Mouse (Mus musculus) urinary bladder, postnatal 36 days (tissue): Measurements from ENCODE around the gene Arl16.

Experiments used
- DNase-seq, 2 experiments: peaks; one replicate each; pipeline ENCODE4 v3.0.0; 2022; ENCODE audit warnings: low spot score in 2 of 2, mixed read lengths in 1 of 2

Arl16 gene

GRCm38 (mm10) chr11:120492024-120492877 is 24.8 kb upstream of the Arl16 start:
- DNase-seq, result peak in 1 of 2 experiments; percentile 43

GRCm38 (mm10) chr11:120491317-120492023 is 24.1 kb upstream of the Arl16 start, which contains the start of gene Slc25a10:
Gene Slc25a10 (plus strand): TSS chr11:120491840.
- DNase-seq, result peak; percentile 88 to 90

- no peak for DNase-seq
These were observed 23.1 kb upstream of the Arl16 start for GRCm38 (mm10) chr11:120490291-120491046.

- DNase-seq, result peak in 1 of 2 experiments; percentile 72
These were observed 21.8 kb upstream of the Arl16 start for GRCm38 (mm10) chr11:120489054-120489761.

- no peak for DNase-seq
These were observed 21.1 kb upstream of the Arl16 start for GRCm38 (mm10) chr11:120488516-120488915.

GRCm38 (mm10) chr11:120485251-120485650 is 17.8 kb upstream of the Arl16 start:
- DNase-seq, result no peak

GRCm38 (mm10) chr11:120484265-120484981 is 17.0 kb upstream of the Arl16 start, which contains the start of gene Mrpl12:
Gene Mrpl12 (plus strand): TSS chr11:120484613.
- DNase-seq, result peak; percentile 82 to 87

- DNase-seq, result no peak
These were observed 16.1 kb upstream of the Arl16 start for GRCm38 (mm10) chr11:120483448-120483934.

GRCm38 (mm10) chr11:120472052-120472451 is 4.6 kb upstream of the Arl16 start:
- no peak for DNase-seq

GRCm38 (mm10) chr11:120467736-120468092 is 307 bp upstream of the Arl16 start:
- DNase-seq, result no peak

GRCm38 (mm10) chr11:120465521-120465920 is 1.9 kb downstream of the Arl16 start:
- DNase-seq, result no peak

GRCm38 (mm10) chr11:120464365-120464764 is 3.0 kb downstream of the Arl16 start:
- DNase-seq, result no peak

- DNase-seq, result no peak
These were observed 3.9 kb downstream of the Arl16 start for GRCm38 (mm10) chr11:120463536-120463935.

GRCm38 (mm10) chr11:120458847-120459597 is 8.4 kb downstream of the Arl16 start:
- no peak for DNase-seq

- DNase-seq, result peak; percentile 68 to 72
These were observed 9.3 kb downstream of the Arl16 start, which contains the start of the genes Oxld1 and Ccdc137 for GRCm38 (mm10) chr11:120457772-120458751. Gene Oxld1 (minus strand): TSS chr11:120458068. Gene Ccdc137 (plus strand): TSS chr11:120458115.

GRCm38 (mm10) chr11:120457370-120457769 is 10.0 kb downstream of the Arl16 start:
- no peak for DNase-seq

- no peak for DNase-seq
These were observed 12.0 kb downstream of the Arl16 start for GRCm38 (mm10) chr11:120455413-120455812.

- no peak for DNase-seq
These were observed 12.4 kb downstream of the Arl16 start for GRCm38 (mm10) chr11:120454965-120455364.
